Mouse (Mus musculus) retina, postnatal 7 days (tissue): Measurements from ENCODE around the gene Crtam.
A peak's percentile ranks its signal among the peaks of the same experiment; 100 is the strongest.

ENCODE experiments used
- DNase-seq: peaks from one replicate; pipeline ENCODE4 v3.0.0-alpha.2; 2012; ENCODE audit warnings: low read depth, low spot score

The Crtam gene

GRCm38 (mm10) chr9:41007785-41008184, 3.4 kb upstream of the Crtam start:
- no peak for DNase-seq

- DNase-seq = no peak
Observed at GRCm38 (mm10) chr9:40997116-40997779, 7.2 kb downstream of the Crtam start.

- no peak for DNase-seq
Observed at GRCm38 (mm10) chr9:40994075-40994474, 10.4 kb downstream of the Crtam start.

GRCm38 (mm10) chr9:40991511-40991910, 12.9 kb downstream of the Crtam start:
- no peak for DNase-seq

GRCm38 (mm10) chr9:40989940-40990588, 14.4 kb downstream of the Crtam start:
- peak; percentile 42 for DNase-seq

- no peak for DNase-seq
Observed at GRCm38 (mm10) chr9:40984313-40984712, 20.1 kb downstream of the Crtam start.

- DNase-seq = no peak
Observed at GRCm38 (mm10) chr9:40983758-40984157, 20.7 kb downstream of the Crtam start.

GRCm38 (mm10) chr9:40982480-40982879, 21.9 kb downstream of the Crtam start:
- no peak for DNase-seq

- DNase-seq = no peak
Observed at GRCm38 (mm10) chr9:40974042-40974801, 30.2 kb downstream of the Crtam start.

GRCm38 (mm10) chr9:40964418-40964714, 40.1 kb downstream of the Crtam start:
- no peak for DNase-seq

- DNase-seq = no peak
Observed at GRCm38 (mm10) chr9:40963586-40964417, 40.6 kb downstream of the Crtam start, which contains the start of gene Jhy. TSS of gene Jhy (minus strand) at chr9:40964118.

GRCm38 (mm10) chr9:40961401-40961800, 43.0 kb downstream of the Crtam start:
- DNase-seq = no peak

GRCm38 (mm10) chr9:40949039-40949615, 55.3 kb downstream of the Crtam start:
- DNase-seq = no peak

- DNase-seq = no peak
Observed at GRCm38 (mm10) chr9:40948473-40948872, 56.0 kb downstream of the Crtam start.

- no peak for DNase-seq
Observed at GRCm38 (mm10) chr9:40947131-40947530, 57.3 kb downstream of the Crtam start.

- DNase-seq = no peak
Observed at GRCm38 (mm10) chr9:40937425-40937824, 67.0 kb downstream of the Crtam start.

- DNase-seq = no peak
Observed at GRCm38 (mm10) chr9:40933323-40933722, 71.1 kb downstream of the Crtam start.

GRCm38 (mm10) chr9:40927351-40927980, 77.0 kb downstream of the Crtam start:
- DNase-seq = no peak
